Mouse (Mus musculus): ENCODE results near the gene Tecta. TPM values are rescaled to one million over a fixed set of nuclear protein-coding genes. Genes with fewer than 3 reads are reported as not detected.

Tecta gene
- polyA plus RNA-seq, 1 experiment from 2014 or later = 0.33 TPM

- H3K27ac ChIP-seq (ENCODE audit: low read depth, low read length) = no peak overlapping the region
- 91% methylated on average over 7 of the region's 7 CpGs for WGBS
- no peak for DNase-seq (ENCODE audit: low spot score)
- ATAC-seq = no peak
- H3K4me1 ChIP-seq (ENCODE audit: control insufficient read depth, insufficient read depth, low read length) = no peaks in the 10 kb centered on the region
- no peak overlapping the region for H3K4me2 ChIP-seq (ENCODE audit: low read length)
- no peaks in the 10 kb centered on the region for H3K36me3 ChIP-seq (ENCODE audit: control insufficient read depth, insufficient read depth, low read length)
- no peaks in the 10 kb centered on the region for H3K27me3 ChIP-seq (replicated peaks; ENCODE audit: control insufficient read depth, insufficient read depth, low read length)
- no peaks in the 10 kb centered on the region for H3K9me3 ChIP-seq (replicated peaks; ENCODE audit: control insufficient read depth, low read length)
- no peak overlapping the region for H3K9ac ChIP-seq (ENCODE audit: low read length)
- no peak overlapping the region for H3K4me3 ChIP-seq (ENCODE audit: low read depth, low read length)
These were observed 79.1 kb downstream of the Tecta start for GRCm38 (mm10) chr9:42320616-42321015.

- Histone ChIP-seq H3K27me3 (replicated peaks; ENCODE audit: control insufficient read depth, insufficient read depth, low read length) (no peaks in the 10 kb centered on the region), H3K27ac (ENCODE audit: low read depth, low read length) (no peak overlapping the region), H3K4me3 (ENCODE audit: low read depth, low read length) (no peak overlapping the region), H3K36me3 (ENCODE audit: control insufficient read depth, insufficient read depth, low read length) (no peaks in the 10 kb centered on the region), H3K4me2 (ENCODE audit: low read length) (no peak overlapping the region), H3K9ac (ENCODE audit: low read length) (no peak overlapping the region), H3K9me3 (replicated peaks; ENCODE audit: control insufficient read depth, low read length) (no peaks in the 10 kb centered on the region), H3K4me1 (ENCODE audit: control insufficient read depth, insufficient read depth, low read length) (no peaks in the 10 kb centered on the region)
- WGBS = 90% methylated on average over 9 of the region's 9 CpGs
- ATAC-seq (no peak), DNase-seq (ENCODE audit: low spot score) (no peak)
These were observed 81.2 kb downstream of the Tecta start for GRCm38 (mm10) chr9:42318455-42318987.

GRCm38 (mm10) chr9:42317337-42317736 is 82.4 kb downstream of the Tecta start:
- DNase-seq (ENCODE audit: low spot score) = no peak
- H3K4me1 ChIP-seq (ENCODE audit: control insufficient read depth, insufficient read depth, low read length) = no peaks in the 10 kb centered on the region
- 51% methylated on average over 3 of the region's 3 CpGs for WGBS

GRCm38 (mm10) chr9:42315816-42316215 is 83.9 kb downstream of the Tecta start:
- H3K4me3 ChIP-seq (ENCODE audit: low read depth, low read length) = no peak overlapping the region
- no peak overlapping the region for H3K4me2 ChIP-seq (ENCODE audit: low read length)
- H3K9ac ChIP-seq (ENCODE audit: low read length) = no peak overlapping the region
- no peak for ATAC-seq
- H3K27ac ChIP-seq (ENCODE audit: low read depth, low read length) = no peak overlapping the region
- H3K4me1 ChIP-seq (ENCODE audit: control insufficient read depth, insufficient read depth, low read length) = no peaks in the 10 kb centered on the region
- no peaks in the 10 kb centered on the region for H3K27me3 ChIP-seq (replicated peaks; ENCODE audit: control insufficient read depth, insufficient read depth, low read length)
- DNase-seq (ENCODE audit: low spot score) = no peak
- WGBS = 65% methylated on average over 3 of the region's 3 CpGs
- H3K36me3 ChIP-seq (ENCODE audit: control insufficient read depth, insufficient read depth, low read length) = no peaks in the 10 kb centered on the region
- no peaks in the 10 kb centered on the region for H3K9me3 ChIP-seq (replicated peaks; ENCODE audit: control insufficient read depth, low read length)

More at GRCm38 (mm10) chr9:42317337-42317736, 82.4 kb downstream of the Tecta start:
- Histone ChIP-seq H3K27ac (ENCODE audit: low read depth, low read length) (no peak overlapping the region), H3K4me3 (ENCODE audit: low read depth, low read length) (no peak overlapping the region), H3K27me3 (replicated peaks; ENCODE audit: control insufficient read depth, insufficient read depth, low read length) (no peaks in the 10 kb centered on the region), H3K4me2 (ENCODE audit: low read length) (no peak overlapping the region), H3K36me3 (ENCODE audit: control insufficient read depth, insufficient read depth, low read length) (no peaks in the 10 kb centered on the region), H3K9me3 (replicated peaks; ENCODE audit: control insufficient read depth, low read length) (no peaks in the 10 kb centered on the region), H3K9ac (ENCODE audit: low read length) (no peak overlapping the region)
- ATAC-seq = no peak

- Histone ChIP-seq H3K36me3 (ENCODE audit: control insufficient read depth, insufficient read depth, low read length) (no peaks in the 10 kb centered on the region), H3K9ac (ENCODE audit: low read length) (no peak overlapping the region), H3K9me3 (replicated peaks; ENCODE audit: control insufficient read depth, low read length) (no peaks in the 10 kb centered on the region), H3K27ac (ENCODE audit: low read depth, low read length) (no peak overlapping the region), H3K27me3 (replicated peaks; ENCODE audit: control insufficient read depth, insufficient read depth, low read length) (no peaks in the 10 kb centered on the region), H3K4me1 (ENCODE audit: control insufficient read depth, insufficient read depth, low read length) (no peaks in the 10 kb centered on the region), H3K4me2 (ENCODE audit: low read length) (no peak overlapping the region), H3K4me3 (ENCODE audit: low read depth, low read length) (no peak overlapping the region)
- DNase-seq (ENCODE audit: low spot score) (peak; percentile 68), ATAC-seq (no peak; the same call in 1 of the 2 replicates)
- whole genome bisulfite sequencing = 62% methylated on average over 4 of the region's 4 CpGs
These were observed 84.8 kb downstream of the Tecta start for GRCm38 (mm10) chr9:42314959-42315358.

GRCm38 (mm10) chr9:42314388-42314787 is 85.3 kb downstream of the Tecta start:
- no peak overlapping the region for H3K27ac ChIP-seq (ENCODE audit: low read depth, low read length)
- H3K9me3 ChIP-seq (replicated peaks; ENCODE audit: control insufficient read depth, low read length) = no peaks in the 10 kb centered on the region
- DNase-seq (ENCODE audit: low spot score) = no peak
- H3K9ac ChIP-seq (ENCODE audit: low read length) = no peak overlapping the region
- H3K27me3 ChIP-seq (replicated peaks; ENCODE audit: control insufficient read depth, insufficient read depth, low read length) = no peaks in the 10 kb centered on the region
- 89% methylated on average over 6 of the region's 6 CpGs for WGBS
- no peak overlapping the region for H3K4me2 ChIP-seq (ENCODE audit: low read length)
- no peak for ATAC-seq
- H3K4me3 ChIP-seq (ENCODE audit: low read depth, low read length) = no peak overlapping the region
- H3K4me1 ChIP-seq (ENCODE audit: control insufficient read depth, insufficient read depth, low read length) = no peaks in the 10 kb centered on the region
- H3K36me3 ChIP-seq (ENCODE audit: control insufficient read depth, insufficient read depth, low read length) = no peaks in the 10 kb centered on the region

- Histone ChIP-seq H3K27me3 (replicated peaks; ENCODE audit: control insufficient read depth, insufficient read depth, low read length) (no peaks in the 10 kb centered on the region), H3K4me2 (ENCODE audit: low read length) (no peak overlapping the region), H3K36me3 (ENCODE audit: control insufficient read depth, insufficient read depth, low read length) (no peaks in the 10 kb centered on the region), H3K9ac (ENCODE audit: low read length) (no peak overlapping the region), H3K9me3 (replicated peaks; ENCODE audit: control insufficient read depth, low read length) (no peaks in the 10 kb centered on the region), H3K4me3 (ENCODE audit: low read depth, low read length) (no peak overlapping the region), H3K27ac (ENCODE audit: low read depth, low read length) (no peak overlapping the region), H3K4me1 (ENCODE audit: control insufficient read depth, insufficient read depth, low read length) (no peaks in the 10 kb centered on the region)
- 22% methylated on average over 3 of the region's 3 CpGs for WGBS
- DNase-seq (ENCODE audit: low spot score) (peak; percentile 65), ATAC-seq (no peak)
These were observed 85.9 kb downstream of the Tecta start for GRCm38 (mm10) chr9:42313872-42314271.

GRCm38 (mm10) chr9:42311311-42311710 is 88.4 kb downstream of the Tecta start:
- DNase-seq (ENCODE audit: low spot score) (no peak), ATAC-seq (no peak)
- WGBS = 93% methylated on average over 3 of the region's 3 CpGs
- Histone ChIP-seq H3K4me3 (ENCODE audit: low read depth, low read length) (no peak overlapping the region), H3K4me1 (ENCODE audit: control insufficient read depth, insufficient read depth, low read length) (no peaks in the 10 kb centered on the region), H3K9ac (ENCODE audit: low read length) (no peak overlapping the region), H3K9me3 (replicated peaks; ENCODE audit: control insufficient read depth, low read length) (no peaks in the 10 kb centered on the region), H3K36me3 (ENCODE audit: control insufficient read depth, insufficient read depth, low read length) (no peaks in the 10 kb centered on the region), H3K4me2 (ENCODE audit: low read length) (no peak overlapping the region), H3K27me3 (replicated peaks; ENCODE audit: control insufficient read depth, insufficient read depth, low read length) (no peaks in the 10 kb centered on the region), H3K27ac (ENCODE audit: low read depth, low read length) (no peak overlapping the region)

GRCm38 (mm10) chr9:42303894-42304293 is 95.8 kb downstream of the Tecta start:
- no peak for ATAC-seq
- Histone ChIP-seq H3K9ac (ENCODE audit: low read length) (no peak overlapping the region), H3K4me1 (ENCODE audit: control insufficient read depth, insufficient read depth, low read length) (no peaks in the 10 kb centered on the region), H3K4me3 (ENCODE audit: low read depth, low read length) (no peak overlapping the region), H3K4me2 (ENCODE audit: low read length) (no peak overlapping the region), H3K36me3 (ENCODE audit: control insufficient read depth, insufficient read depth, low read length) (no peaks in the 10 kb centered on the region), H3K27me3 (replicated peaks; ENCODE audit: control insufficient read depth, insufficient read depth, low read length) (no peaks in the 10 kb centered on the region), H3K27ac (ENCODE audit: low read depth, low read length) (no peak overlapping the region), H3K9me3 (replicated peaks; ENCODE audit: control insufficient read depth, low read length) (no peaks in the 10 kb centered on the region)
- WGBS = 94% methylated on average over 4 of the region's 4 CpGs
- no peak for DNase-seq (ENCODE audit: low spot score)

Data from forebrain, embryonic 14.5 days (tissue).